Mouse (Mus musculus) CH12.LX (cell line): ENCODE data around the gene Mapk9. TPM values are rescaled to one million over a fixed set of nuclear protein-coding genes. Genes with fewer than 3 reads are reported as not detected.

Experiments
- DNase-seq: peaks from one replicate; pipeline ENCODE4 v3.0.0-alpha.2; 2013; ENCODE audit errors: extremely low read depth
- H3K27ac ChIP-seq: 2 replicates; pipeline ENCODE4 v1.5.1; 2012; ENCODE audit warnings: low read depth, mild to moderate bottlenecking, control low read depth, moderate library complexity; ENCODE audit not compliant: insufficient read depth
- H3K27me3 ChIP-seq: replicated peaks from 2 replicates; pipeline ENCODE3; 2012; ENCODE audit warnings: inconsistent platforms
- H3K36me3 ChIP-seq, 2 experiments: replicated peaks in 1 of 2; 2 replicates each; pipeline versions ENCODE3 to v1.6.1; 2012; ENCODE audit warnings: inconsistent platforms in 1 of 2, low read length in 1 of 2, mild to moderate bottlenecking in 1 of 2, mixed read lengths in 1 of 2, moderate library complexity in 1 of 2; ENCODE audit not compliant: control insufficient read depth in 1 of 2, insufficient read depth in 1 of 2
- H3K4me1 ChIP-seq, 2 experiments: 2 replicates each; pipeline ENCODE4 v1.6.1; 2012; ENCODE audit warnings: inconsistent platforms in 1 of 2, moderate library complexity in 1 of 2; ENCODE audit not compliant: insufficient read depth in 2 of 2, control insufficient read depth in 1 of 2
- H3K4me2 ChIP-seq: 2 replicates; pipeline ENCODE4 v1.6.1; 2012; ENCODE audit warnings: low read depth, mild to moderate bottlenecking, control low read depth; ENCODE audit not compliant: poor library complexity, insufficient read depth, severe bottlenecking
- H3K4me3 ChIP-seq, 3 experiments: fragments of 150-350 bp in 1 of 3; sonication (generic) in 1 of 3; replicated peaks in 1 of 3; 2 replicates each; pipeline versions ENCODE3 to v1.5.1; 2011 to 2012; ENCODE audit warnings: low read depth in 2 of 3, low read length in 2 of 3, mild to moderate bottlenecking in 2 of 3, moderate library complexity in 2 of 3, control low read depth in 1 of 3, improper control_type of control experiment in 1 of 3, inconsistent platforms in 1 of 3, mixed read lengths in 1 of 3; ENCODE audit not compliant: poor library complexity in 1 of 3
- H3K79me2 ChIP-seq: replicated peaks from 2 replicates; pipeline ENCODE4 v1.6.1; 2012; ENCODE audit warnings: mild to moderate bottlenecking, moderate library complexity; ENCODE audit not compliant: control insufficient read depth, poor library complexity, insufficient read depth, severe bottlenecking; ENCODE audit errors: extremely low read depth
- H3K9ac ChIP-seq: 2 replicates; pipeline ENCODE4 v1.6.1; 2012; ENCODE audit warnings: low read depth, mild to moderate bottlenecking, control low read depth, moderate library complexity; ENCODE audit not compliant: insufficient read depth
- H3K9me3 ChIP-seq: replicated peaks from 2 replicates; pipeline ENCODE3; 2012; ENCODE audit warnings: low read length, inconsistent platforms, mixed read lengths
- BHLHE40 ChIP-seq: IDR thresholded peaks from 2 replicates; pipeline ENCODE4 v1.6.1; 2011; ENCODE audit warnings: mild to moderate bottlenecking, low read depth, low read length, improper control_type of control experiment
- EP300 ChIP-seq: IDR thresholded peaks from 2 replicates; pipeline ENCODE4 v1.6.1; 2011; ENCODE audit warnings: low read length, improper control_type of control experiment
- GABPA ChIP-seq: IDR thresholded peaks from 2 replicates; pipeline ENCODE4 v1.6.1; 2012; ENCODE audit warnings: low read depth, low read length, improper control_type of control experiment, inconsistent platforms; ENCODE audit not compliant: insufficient replicate concordance
- IRF4 ChIP-seq: IDR thresholded peaks from 2 replicates; pipeline ENCODE4 v1.6.1; 2014; ENCODE audit warnings: low read depth, mild to moderate bottlenecking, inconsistent platforms, low read length, improper control_type of control experiment
- JUN ChIP-seq: IDR thresholded peaks from 2 replicates; pipeline ENCODE4 v1.6.1; 2011; ENCODE audit warnings: low read depth, mild to moderate bottlenecking, low read length, improper control_type of control experiment, moderate library complexity; ENCODE audit not compliant: insufficient read depth
- KAT2A ChIP-seq: IDR thresholded peaks from 2 replicates; pipeline ENCODE4 v1.6.1; 2012; ENCODE audit warnings: low read length, improper control_type of control experiment, inconsistent platforms; ENCODE audit not compliant: insufficient replicate concordance
- MAFK ChIP-seq: IDR thresholded peaks from 2 replicates; pipeline ENCODE4 v1.6.1; 2011; ENCODE audit warnings: low read length, improper control_type of control experiment; ENCODE audit not compliant: insufficient replicate concordance
- MAX ChIP-seq: IDR thresholded peaks from 2 replicates; pipeline ENCODE4 v1.6.1; 2011; ENCODE audit warnings: low read length, improper control_type of control experiment
- MAZ ChIP-seq: IDR thresholded peaks from 2 replicates; pipeline ENCODE4 v1.6.1; 2012; ENCODE audit warnings: low read depth, mild to moderate bottlenecking, inconsistent platforms, low read length, improper control_type of control experiment, moderate library complexity
- MEF2A ChIP-seq: IDR thresholded peaks from 2 replicates; pipeline ENCODE4 v1.6.1; 2014; ENCODE audit warnings: low read depth, mild to moderate bottlenecking, inconsistent platforms, low read length, improper control_type of control experiment, borderline replicate concordance
- NELFE ChIP-seq: IDR thresholded peaks from 2 replicates; pipeline ENCODE4 v1.6.1; 2011; ENCODE audit warnings: low read depth, low read length, improper control_type of control experiment
- POLR2AphosphoS2 ChIP-seq: IDR thresholded peaks from 2 replicates; pipeline ENCODE4 v1.6.1; 2011; ENCODE audit warnings: low read depth, low read length, improper control_type of control experiment
- RAD21 ChIP-seq: IDR thresholded peaks from 2 replicates; pipeline ENCODE4 v1.6.1; 2011; ENCODE audit warnings: low read depth, mild to moderate bottlenecking, low read length, improper control_type of control experiment, moderate library complexity
- SMC3 ChIP-seq: IDR thresholded peaks from 2 replicates; pipeline ENCODE4 v1.6.1; 2011; ENCODE audit warnings: low read depth, low read length, improper control_type of control experiment
- TCF12 ChIP-seq: IDR thresholded peaks from 2 replicates; pipeline ENCODE4 v1.6.1; 2014; ENCODE audit warnings: low read depth, mild to moderate bottlenecking, inconsistent platforms, low read length, improper control_type of control experiment
- UBTF ChIP-seq: IDR thresholded peaks from 2 replicates; pipeline ENCODE4 v1.6.1; 2012; ENCODE audit warnings: low read depth, mild to moderate bottlenecking, inconsistent platforms, low read length, improper control_type of control experiment, moderate library complexity
- USF1 ChIP-seq: IDR thresholded peaks from 2 replicates; pipeline ENCODE4 v1.6.1; 2014; ENCODE audit warnings: low read depth, mild to moderate bottlenecking, inconsistent platforms, low read length, improper control_type of control experiment
- ZC3H11A ChIP-seq: IDR thresholded peaks from 2 replicates; pipeline ENCODE4 v1.6.1; 2012; ENCODE audit warnings: low read depth, mild to moderate bottlenecking, inconsistent platforms, low read length, improper control_type of control experiment
- ZKSCAN1 ChIP-seq: IDR thresholded peaks from 2 replicates; pipeline ENCODE4 v1.6.1; 2012; ENCODE audit warnings: low read depth, inconsistent platforms, low read length, improper control_type of control experiment, borderline replicate concordance
- dilution Hi-C: fragments of 300-500 bp; cut with MboI; formaldehyde crosslinking; loops from 2 replicates; pipeline ENCODE4 v1.14.3; 2020; ENCODE audit warnings: low sequenced_read_pairs; ENCODE audit not compliant: extremely low pct_unique_long_range_greater_than_20kb, extremely low pct_ligation_motif_present
- in situ Hi-C: fragments of 300-500 bp; cut with MboI; formaldehyde crosslinking; loops from 3 replicates; pipeline ENCODE4 v1.14.3; 2019; ENCODE audit warnings: low sequenced_read_pairs, low pct_ligation_motif_present, low pct_unique_long_range_greater_than_20kb, mixed read lengths
- polyA plus RNA-seq: library from polyadenylated mRNA; unstranded; fragments of >175 nt; gene quantifications from 2 replicates; pipeline ENCODE4 v1.2.1, GENCODE M21; 2012; ENCODE audit warnings: low read depth; ENCODE audit not compliant: insufficient read length
- total RNA-seq, 2 experiments: library from RNA; depleted of rRNA; stranded (reverse); fragments of 300-350 nt in 1 of 2; fragments of >200 nt in 1 of 2; gene quantifications; 2 replicates each; pipeline ENCODE4 v1.2.3; 2012 to 2014

The Mapk9 gene
- total and polyA plus RNA-seq, 3 experiments = 22.0 to 36.8 (median 29.3) TPM

DNA sequence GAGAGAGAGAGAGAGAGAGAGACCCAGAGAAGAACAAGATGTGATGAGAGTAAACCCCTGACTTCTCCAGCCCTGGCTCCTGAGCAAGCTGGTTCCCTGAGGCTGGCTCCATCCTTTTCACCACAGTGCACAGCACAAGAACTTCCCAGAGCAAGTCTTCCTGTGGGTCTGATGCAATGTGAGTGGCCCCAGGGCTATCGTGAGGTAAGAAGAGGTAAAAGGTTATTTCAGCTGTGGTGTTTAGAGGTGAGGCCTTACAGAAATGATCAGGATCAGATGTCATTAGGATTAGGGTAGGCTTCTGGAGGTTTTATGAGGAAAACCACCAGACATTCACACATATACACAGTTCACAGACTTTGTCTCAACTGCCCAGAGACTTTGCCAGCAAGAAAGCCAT lies 4.7 kb upstream of the Mapk9 start:
- Histone ChIP-seq H3K4me2 (no peak overlapping the region), H3K9me3 (no peaks in the 10 kb centered on the region), H3K27ac (no peak overlapping the region), H3K27me3 (no peaks in the 10 kb centered on the region), H3K4me3 (no peak overlapping the region), H3K9ac (no peak overlapping the region), H3K4me1 (peaks cover 0 to 23% of the 10 kb centered on the region in 2 experiments; a peak in 2 of 4 replicates), H3K36me3 (no peaks in the 10 kb centered on the region), H3K79me2 (no peaks in the 10 kb centered on the region)
- no peak for DNase-seq
- in situ Hi-C loops = no loop called here
- dilution Hi-C loops = no loop called here
- TF ChIP-seq USF1 (no peak), MAZ (no peak), IRF4 (no peak), RAD21 (no peak), UBTF (no peak), SMC3 (no peak), MAFK (no peak), ZKSCAN1 (no peak)

DNA sequence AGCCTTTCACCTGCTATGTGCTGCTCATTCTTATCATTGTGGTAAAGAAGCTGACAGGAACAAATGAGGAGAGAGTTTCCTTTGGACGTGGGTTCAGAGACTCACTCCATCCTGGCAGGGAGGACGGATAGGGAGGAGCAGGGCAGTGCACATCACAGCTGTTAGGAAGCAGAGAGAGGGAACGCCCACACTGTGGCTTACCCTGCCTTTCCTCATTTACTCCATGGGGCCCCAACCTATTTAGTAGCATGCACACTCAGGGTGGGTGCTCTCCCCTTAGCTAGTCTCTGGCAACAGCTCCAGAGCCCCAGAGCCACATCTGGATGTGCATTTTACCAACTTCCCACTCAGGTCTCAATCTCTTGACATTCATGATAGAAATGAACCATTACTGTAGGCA lies 3.8 kb upstream of the Mapk9 start:
- H3K27ac ChIP-seq = no peak overlapping the region
- no peaks in the 10 kb centered on the region for H3K9me3 ChIP-seq
- no peak overlapping the region for H3K9ac ChIP-seq
- in situ Hi-C loops = no loop called here
- peaks cover 0 to 25% of the 10 kb centered on the region in 2 experiments; a peak in 2 of 4 replicates for H3K4me1 ChIP-seq
- H3K79me2 ChIP-seq = no peaks in the 10 kb centered on the region
- H3K27me3 ChIP-seq = no peaks in the 10 kb centered on the region
- dilution Hi-C loops = no loop called here
- no peak overlapping the region for H3K4me3 ChIP-seq
- H3K4me2 ChIP-seq = no peak overlapping the region
- H3K36me3 ChIP-seq = no peaks in the 10 kb centered on the region
- TF ChIP-seq IRF4 = no peak
- TF ChIP-seq NELFE = no peak
- TF ChIP-seq MAZ = no peak
- no peak for TF ChIP-seq GABPA
- TF ChIP-seq JUN = no peak
- no peak for TF ChIP-seq TCF12
- TF ChIP-seq KAT2A = no peak
- TF ChIP-seq POLR2AphosphoS2 = no peak
- TF ChIP-seq MAX = no peak
- TF ChIP-seq MEF2A = no peak
- no peak for TF ChIP-seq EP300
- TF ChIP-seq USF1 = no peak
- no peak for TF ChIP-seq BHLHE40
- TF ChIP-seq ZC3H11A = no peak
- TF ChIP-seq ZKSCAN1 = no peak
- DNase-seq = no peak
